Mouse (Mus musculus) ES-E14 (cell line): ENCODE data around the gene Taar3.

Source experiments
- HCFC1 ChIP-seq: IDR thresholded peaks from 2 replicates; pipeline ENCODE4 v1.6.1; 2012; ENCODE audit warnings: low read length, inconsistent platforms, borderline replicate concordance; ENCODE audit not compliant: insufficient read depth
- MAFK ChIP-seq: IDR thresholded peaks from 2 replicates; pipeline ENCODE4 v1.6.1; 2014; ENCODE audit warnings: mild to moderate bottlenecking, low read depth, low read length, inconsistent platforms; ENCODE audit not compliant: insufficient read depth
- ZC3H11A ChIP-seq: IDR thresholded peaks from 2 replicates; pipeline ENCODE4 v1.6.1; 2012; ENCODE audit warnings: low read depth, mild to moderate bottlenecking, inconsistent platforms, low read length, borderline replicate concordance
- ZNF384 ChIP-seq: IDR thresholded peaks from 2 replicates; pipeline ENCODE4 v1.6.1; 2012; ENCODE audit warnings: low read depth, low read length, inconsistent platforms

DNA sequence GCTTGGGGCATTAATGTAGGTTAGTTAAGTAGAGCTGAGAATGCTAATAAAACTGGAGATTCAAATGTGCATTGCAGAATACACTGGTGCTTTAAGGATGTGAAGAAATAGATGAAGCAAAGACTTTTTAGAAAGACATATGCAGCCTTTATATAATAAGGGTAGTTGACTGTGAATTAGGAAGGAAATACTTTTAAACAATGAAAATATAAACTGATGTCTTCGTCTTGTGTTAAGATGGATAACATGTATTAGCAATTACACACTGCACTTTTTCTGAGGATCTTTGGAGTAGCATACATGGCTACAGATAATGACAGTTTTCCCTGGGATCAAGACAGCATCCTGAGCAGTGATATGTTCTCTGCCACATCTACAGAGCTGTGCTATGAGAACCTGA lies 50.3 kb downstream of the Taar3 start, which contains the start of gene Taar7b:
- TF ChIP-seq HCFC1 = no peak
- no peak for TF ChIP-seq ZC3H11A
- no peak for TF ChIP-seq MAFK
- no peak for TF ChIP-seq ZNF384
